Mouse (Mus musculus): ENCODE measurements around the gene Maz. TPM values are rescaled to one million over a fixed set of nuclear protein-coding genes. Genes with fewer than 3 reads are reported as not detected.

Maz gene
- polyA plus RNA-seq, 1 experiment from 2014 or later, result 118 TPM

GRCm38 (mm10) chr7:127012845-127013244, 14.0 kb downstream of the Maz start:
- no peak for ATAC-seq (ENCODE audit: insufficient number of reproducible peaks, insufficient read depth, low FRiP score, low TSS enrichment)
- Histone ChIP-seq H3K4me2 (replicated peaks) (no peak overlapping the region), H3K36me3 (peaks cover 36% of the 10 kb centered on the region), H3K27me3 (no peaks in the 10 kb centered on the region), H3K9me3 (no peaks in the 10 kb centered on the region), H3K27ac (no peak overlapping the region), H3K9ac (no peak overlapping the region), H3K4me1 (peaks cover 30% of the 10 kb centered on the region), H3K4me3 (no peak overlapping the region)
- 97% methylated on average over 10 of the region's 10 CpGs for WGBS

- Histone ChIP-seq H3K36me3 (peaks cover 36% of the 10 kb centered on the region), H3K9ac (no peak overlapping the region), H3K9me3 (no peaks in the 10 kb centered on the region), H3K4me1 (peaks cover 26% of the 10 kb centered on the region), H3K27ac (no peak overlapping the region), H3K27me3 (no peaks in the 10 kb centered on the region), H3K4me3 (no peak overlapping the region), H3K4me2 (replicated peaks) (no peak overlapping the region)
- ATAC-seq (ENCODE audit: insufficient number of reproducible peaks, insufficient read depth, low FRiP score, low TSS enrichment), result no peak
- 87% methylated on average over 6 of the region's 6 CpGs for WGBS
Observed at GRCm38 (mm10) chr7:127012374-127012773, 14.5 kb downstream of the Maz start.

GRCm38 (mm10) chr7:127011717-127012116, 15.1 kb downstream of the Maz start:
- peaks cover 26% of the 10 kb centered on the region for H3K4me1 ChIP-seq
- no peak overlapping the region for H3K4me2 ChIP-seq (replicated peaks)
- H3K9ac ChIP-seq, result no peak overlapping the region
- WGBS, result 70% methylated on average over 2 of the region's 2 CpGs
- H3K27ac ChIP-seq, result no peak overlapping the region
- no peaks in the 10 kb centered on the region for H3K27me3 ChIP-seq
- no peak overlapping the region for H3K4me3 ChIP-seq
- no peak for ATAC-seq (ENCODE audit: insufficient number of reproducible peaks, insufficient read depth, low FRiP score, low TSS enrichment)
- peaks cover 36% of the 10 kb centered on the region for H3K36me3 ChIP-seq
- H3K9me3 ChIP-seq, result no peaks in the 10 kb centered on the region

- no peaks in the 10 kb centered on the region for H3K9me3 ChIP-seq
- peaks cover 36% of the 10 kb centered on the region for H3K36me3 ChIP-seq
- H3K9ac ChIP-seq, result no peak overlapping the region
- 92% methylated on average over 2 of the region's 2 CpGs for WGBS
- no peaks in the 10 kb centered on the region for H3K27me3 ChIP-seq
- peaks cover 24% of the 10 kb centered on the region for H3K4me1 ChIP-seq
- H3K4me3 ChIP-seq, result no peak overlapping the region
- no peak overlapping the region for H3K27ac ChIP-seq
- ATAC-seq (ENCODE audit: insufficient number of reproducible peaks, insufficient read depth, low FRiP score, low TSS enrichment), result no peak
- H3K4me2 ChIP-seq (replicated peaks), result no peak overlapping the region
Observed at GRCm38 (mm10) chr7:127011051-127011450, 15.8 kb downstream of the Maz start.

- Histone ChIP-seq H3K36me3 (peaks cover 23% of the 10 kb centered on the region), H3K9me3 (no peaks in the 10 kb centered on the region), H3K4me1 (peaks cover 11% of the 10 kb centered on the region), H3K4me2 (replicated peaks) (no peak overlapping the region), H3K27ac (no peak overlapping the region), H3K9ac (no peak overlapping the region), H3K27me3 (no peaks in the 10 kb centered on the region), H3K4me3 (no peak overlapping the region)
- no peak for ATAC-seq (ENCODE audit: insufficient number of reproducible peaks, insufficient read depth, low FRiP score, low TSS enrichment)
- 83% methylated on average over 17 of the region's 17 CpGs for WGBS
Observed at GRCm38 (mm10) chr7:127009307-127010085, 17.3 kb downstream of the Maz start.

GRCm38 (mm10) chr7:127008239-127009019, 18.4 kb downstream of the Maz start:
- Histone ChIP-seq H3K4me2 (replicated peaks) (no peak overlapping the region), H3K4me1 (0 out of 2 replicates have a peak, but pooled peaks cover 5% of the 10 kb centered on the region), H3K9ac (no peak overlapping the region), H3K36me3 (peaks cover 13% of the 10 kb centered on the region), H3K9me3 (no peaks in the 10 kb centered on the region), H3K27me3 (no peaks in the 10 kb centered on the region), H3K27ac (0 out of 2 replicates have a peak overlapping the region, but pooled peaks have one; percentile 17), H3K4me3 (no peak overlapping the region)
- 71% methylated on average over 9 of the region's 9 CpGs for WGBS
- ATAC-seq (ENCODE audit: insufficient number of reproducible peaks, insufficient read depth, low FRiP score, low TSS enrichment), result no peak

- Histone ChIP-seq H3K4me3 (no peak overlapping the region), H3K27me3 (no peaks in the 10 kb centered on the region), H3K4me2 (replicated peaks) (no peak overlapping the region), H3K9ac (no peak overlapping the region), H3K27ac (no peak overlapping the region), H3K9me3 (no peaks in the 10 kb centered on the region), H3K4me1 (0 out of 2 replicates have a peak, but pooled peaks cover 5% of the 10 kb centered on the region), H3K36me3 (peaks cover 8% of the 10 kb centered on the region)
- 78% methylated on average over 6 of the region's 6 CpGs for WGBS
- no peak for ATAC-seq (ENCODE audit: insufficient number of reproducible peaks, insufficient read depth, low FRiP score, low TSS enrichment)
Observed at GRCm38 (mm10) chr7:127007313-127008024, 19.4 kb downstream of the Maz start.

- 86% methylated on average over 4 of the region's 4 CpGs for WGBS
- no peaks in the 10 kb centered on the region for H3K9me3 ChIP-seq
- ATAC-seq (ENCODE audit: insufficient number of reproducible peaks, insufficient read depth, low FRiP score, low TSS enrichment), result no peak
- no peak overlapping the region for H3K4me2 ChIP-seq (replicated peaks)
- no peak overlapping the region for H3K4me3 ChIP-seq
- H3K4me1 ChIP-seq, result 0 out of 2 replicates have a peak, but pooled peaks cover 5% of the 10 kb centered on the region
- no peaks in the 10 kb centered on the region for H3K27me3 ChIP-seq
- no peak overlapping the region for H3K27ac ChIP-seq
- H3K9ac ChIP-seq, result no peak overlapping the region
- no peaks in the 10 kb centered on the region for H3K36me3 ChIP-seq
Observed at GRCm38 (mm10) chr7:127004122-127004875, 22.5 kb downstream of the Maz start.

- Histone ChIP-seq H3K9ac (no peak overlapping the region), H3K9me3 (no peaks in the 10 kb centered on the region), H3K4me3 (no peak overlapping the region), H3K27ac (no peak overlapping the region), H3K4me2 (replicated peaks) (no peak overlapping the region), H3K27me3 (no peaks in the 10 kb centered on the region), H3K36me3 (no peaks in the 10 kb centered on the region), H3K4me1 (0 out of 2 replicates have a peak, but pooled peaks cover 5% of the 10 kb centered on the region)
- no peak for ATAC-seq (ENCODE audit: insufficient number of reproducible peaks, insufficient read depth, low FRiP score, low TSS enrichment)
- 87% methylated on average over 5 of the region's 5 CpGs for WGBS
Observed at GRCm38 (mm10) chr7:127003620-127004019, 23.2 kb downstream of the Maz start.

GRCm38 (mm10) chr7:126999568-126999967, 27.3 kb downstream of the Maz start:
- Histone ChIP-seq H3K36me3 (no peaks in the 10 kb centered on the region; the same call in 1 of the 2 replicates), H3K9me3 (0 out of 2 replicates have a peak, but pooled peaks cover 3% of the 10 kb centered on the region), H3K9ac (no peak overlapping the region), H3K4me2 (replicated peaks) (no peak overlapping the region), H3K4me3 (no peak overlapping the region), H3K4me1 (no peaks in the 10 kb centered on the region), H3K27ac (no peak overlapping the region), H3K27me3 (no peaks in the 10 kb centered on the region)
- no peak for ATAC-seq (ENCODE audit: insufficient number of reproducible peaks, insufficient read depth, low FRiP score, low TSS enrichment)
- 78% methylated on average over 10 of the region's 10 CpGs for WGBS

GRCm38 (mm10) chr7:126996449-126996848, 30.4 kb downstream of the Maz start:
- Histone ChIP-seq H3K27ac (no peak overlapping the region), H3K4me1 (no peaks in the 10 kb centered on the region), H3K9me3 (0 out of 2 replicates have a peak, but pooled peaks cover 3% of the 10 kb centered on the region), H3K27me3 (no peaks in the 10 kb centered on the region), H3K4me3 (no peak overlapping the region), H3K36me3 (no peaks in the 10 kb centered on the region; the same call in 1 of the 2 replicates), H3K4me2 (replicated peaks) (no peak overlapping the region), H3K9ac (no peak overlapping the region)
- WGBS, result 74% methylated on average over 4 of the region's 4 CpGs
- no peak for ATAC-seq (ENCODE audit: insufficient number of reproducible peaks, insufficient read depth, low FRiP score, low TSS enrichment)

All from embryonic facial prominence, embryonic 12.5 days (tissue).